Mouse (Mus musculus): ENCODE data around the gene Pole2.

DNA sequence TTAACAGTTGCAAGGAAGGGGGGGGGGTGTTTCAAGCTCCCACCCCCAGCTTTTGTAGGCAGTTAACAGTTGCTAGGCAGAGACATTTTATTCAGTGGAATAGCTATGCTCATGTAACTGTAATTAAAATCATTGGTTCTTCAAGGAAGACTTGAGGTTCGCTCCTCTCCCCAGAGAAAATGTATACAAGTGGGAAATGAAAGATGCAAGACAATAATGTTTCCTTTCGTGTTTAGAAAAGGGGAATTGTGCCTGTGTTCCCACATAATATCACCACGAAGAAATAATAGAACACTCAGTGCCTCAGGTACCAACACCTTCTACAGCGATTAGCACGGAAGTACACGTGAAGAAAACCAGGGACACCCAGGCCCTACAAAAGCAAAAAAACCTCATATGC lies 12.9 kb upstream of the Pole2 start, which contains the start of gene Klhdc1:
- no peak for TF ChIP-seq CTCF (IDR thresholded peaks at IDR 0.05; ENCODE audit: low read depth, low read length)
- no peak for TF ChIP-seq POLR2A (IDR thresholded peaks at IDR 0.05; ENCODE audit: borderline replicate concordance, low read depth, low read length)
